Mouse (Mus musculus) heart, embryonic 14.5 days (tissue): ENCODE results near the gene Atp5k. TPM values are rescaled to one million over a fixed set of nuclear protein-coding genes. Genes with fewer than 3 reads are reported as not detected.

ENCODE experiments used
- ATAC-seq: fragments of 200-750 bp; cut with Nextera tagmentation; 2 replicates; pipeline ENCODE4 v1.8.0; 2017; ENCODE audit warnings: low read depth, moderate TSS enrichment; ENCODE audit not compliant: insufficient number of reproducible peaks, insufficient read depth, low FRiP score
- H3K27ac ChIP-seq, 2 experiments: fragments of 200-500 bp in 1 of 2; fragments of 300-500 bp in 1 of 2; sonication (generic) in 1 of 2; replicated peaks in 1 of 2; 2 replicates each; pipeline ENCODE4 v1.5.1; 2012 to 2014; ENCODE audit warnings: low read depth in 2 of 2, low read length in 2 of 2, control low read depth in 1 of 2, mild to moderate bottlenecking in 1 of 2, mixed read lengths in 1 of 2; ENCODE audit not compliant: control insufficient read depth in 1 of 2, insufficient read depth in 1 of 2
- H3K27me3 ChIP-seq: fragments of 300-500 bp; sonication (generic); 2 replicates; pipeline ENCODE4 v1.6.1; 2014; ENCODE audit warnings: mild to moderate bottlenecking, low read length, control low read depth; ENCODE audit not compliant: control insufficient read depth, insufficient read depth
- H3K36me3 ChIP-seq: fragments of 300-500 bp; sonication (generic); 2 replicates; pipeline ENCODE4 v1.6.1; 2014; ENCODE audit warnings: mild to moderate bottlenecking, control low read depth, low read length, mixed read lengths; ENCODE audit not compliant: control insufficient read depth, insufficient read depth
- H3K4me1 ChIP-seq, 2 experiments: fragments of 200-500 bp in 1 of 2; fragments of 300-500 bp in 1 of 2; sonication (generic) in 1 of 2; 2 replicates each; pipeline ENCODE4 v1.6.1; 2012 to 2014; ENCODE audit warnings: low read length in 2 of 2, control low read depth in 1 of 2, mixed read lengths in 1 of 2; ENCODE audit not compliant: control insufficient read depth in 2 of 2, insufficient read depth in 2 of 2
- H3K4me2 ChIP-seq: fragments of 300-500 bp; sonication (generic); 2 replicates; pipeline ENCODE4 v1.6.1; 2014; ENCODE audit warnings: mild to moderate bottlenecking, low read length
- H3K4me3 ChIP-seq, 2 experiments: fragments of 200-500 bp in 1 of 2; fragments of 300-500 bp in 1 of 2; sonication (generic) in 1 of 2; 2 replicates each; pipeline ENCODE4 v1.5.1; 2012 to 2014; ENCODE audit warnings: low read length in 2 of 2, mild to moderate bottlenecking in 2 of 2, control low read depth in 1 of 2, low read depth in 1 of 2, moderate library complexity in 1 of 2; ENCODE audit not compliant: control insufficient read depth in 1 of 2, insufficient read depth in 1 of 2
- H3K9ac ChIP-seq: fragments of 300-500 bp; sonication (generic); 2 replicates; pipeline ENCODE4 v1.6.1; 2014; ENCODE audit warnings: mild to moderate bottlenecking, low read length
- H3K9me3 ChIP-seq: fragments of 300-500 bp; sonication (generic); 2 replicates; pipeline ENCODE4 v1.6.1; 2016; ENCODE audit warnings: low read length, control low read depth; ENCODE audit not compliant: control insufficient read depth
- WGBS: fragments of 180-500 bp; shearing (Covaris S2); extraction: QIAGEN DNeasy Blood & Tissue Kit; methylation state at CpG from one replicate; pipeline ENCODE4 v1.1.7; 2014; 5-methylcytosine and 5-hydroxymethylcytosine counted together
- polyA plus RNA-seq: library from polyadenylated mRNA; unstranded; fragments of >200 nt; fragmentation: Nextera tagmentation; extraction: Ambion mirVana; gene quantifications from 2 replicates; pipeline ENCODE4 v1.2.1, GENCODE M21; 2014

The Atp5k gene
- polyA plus RNA-seq, 1 experiment from 2014 or later, result 1,026 TPM

- peak overlapping the region; percentile 98 for H3K9ac ChIP-seq
- peaks cover 16 to 50% of the 10 kb centered on the region in 2 experiments for H3K4me1 ChIP-seq
- no peaks in the 10 kb centered on the region for H3K36me3 ChIP-seq
- peak overlapping the region; percentile 63 to 97 for H3K4me3 ChIP-seq
- WGBS, result 33% methylated on average over 4 of the region's 4 CpGs
- H3K27me3 ChIP-seq, result no peaks in the 10 kb centered on the region
- no peaks in the 10 kb centered on the region for H3K9me3 ChIP-seq
- peak overlapping the region; percentile 97 for H3K4me2 ChIP-seq
- ATAC-seq, result no peak
- H3K27ac ChIP-seq, result peak overlapping the region; percentile 23 to 82; a peak in 3 of 4 replicates
These were observed 28.2 kb upstream of the Atp5k start for GRCm38 (mm10) chr5:108462446-108462845.

- peak; percentile 96 for ATAC-seq
- Histone ChIP-seq H3K4me3 (peak within 1 kb of the TSS; percentile 63 to 97), H3K27ac (peak within 1 kb of the TSS; percentile 23 to 82), H3K9ac (peak within 1 kb of the TSS; percentile 98), H3K9me3 (no peaks in the 10 kb centered on the region), H3K27me3 (no peaks in the 10 kb centered on the region), H3K4me2 (peak within 1 kb of the TSS; percentile 97), H3K4me1 (peaks cover 16 to 39% of the 10 kb centered on the region in 2 experiments), H3K36me3 (no peaks in the 10 kb centered on the region)
- under 1% methylated on average over 52 of the region's 62 CpGs for WGBS
These were observed 27.1 kb upstream of the Atp5k start, which contains the start of gene Pcgf3 for GRCm38 (mm10) chr5:108461082-108462065. Gene Pcgf3 (plus strand): TSS chr5:108461232.

GRCm38 (mm10) chr5:108460461-108460860, 26.2 kb upstream of the Atp5k start:
- no peak for ATAC-seq
- H3K9ac ChIP-seq, result peak overlapping the region; percentile 98
- no peaks in the 10 kb centered on the region for H3K9me3 ChIP-seq
- H3K27ac ChIP-seq, result no peak overlapping the region
- H3K4me3 ChIP-seq, result peak overlapping the region; percentile 63 to 97
- WGBS, result 41% methylated on average over 6 of the region's 6 CpGs
- H3K4me2 ChIP-seq, result peak overlapping the region; percentile 97
- H3K36me3 ChIP-seq, result no peaks in the 10 kb centered on the region
- peaks cover 11 to 30% of the 10 kb centered on the region in 2 experiments for H3K4me1 ChIP-seq
- no peaks in the 10 kb centered on the region for H3K27me3 ChIP-seq

GRCm38 (mm10) chr5:108458706-108459105, 24.5 kb upstream of the Atp5k start:
- Histone ChIP-seq H3K4me2 (no peak overlapping the region), H3K27me3 (no peaks in the 10 kb centered on the region), H3K9ac (no peak overlapping the region), H3K36me3 (no peaks in the 10 kb centered on the region), H3K9me3 (no peaks in the 10 kb centered on the region), H3K27ac (no peak overlapping the region), H3K4me3 (no peak overlapping the region), H3K4me1 (peaks cover 11 to 15% of the 10 kb centered on the region in 2 experiments)
- no peak for ATAC-seq
- WGBS, result 78% methylated on average over 2 of the region's 2 CpGs

- no peak for ATAC-seq
- peaks cover 6 to 8% of the 10 kb centered on the region in 2 experiments for H3K4me1 ChIP-seq
- H3K4me2 ChIP-seq, result no peak overlapping the region
- H3K4me3 ChIP-seq, result no peak overlapping the region
- no peak overlapping the region for H3K9ac ChIP-seq
- H3K9me3 ChIP-seq, result no peaks in the 10 kb centered on the region
- 58% methylated on average over 3 of the region's 3 CpGs for WGBS
- no peaks in the 10 kb centered on the region for H3K27me3 ChIP-seq
- no peaks in the 10 kb centered on the region for H3K36me3 ChIP-seq
- H3K27ac ChIP-seq, result no peak overlapping the region
These were observed 19.8 kb upstream of the Atp5k start for GRCm38 (mm10) chr5:108454094-108454493.

- Histone ChIP-seq H3K4me3 (no peak overlapping the region), H3K27ac (no peak overlapping the region), H3K4me2 (no peak overlapping the region), H3K4me1 (peaks cover 11 to 15% of the 10 kb centered on the region in 2 experiments), H3K27me3 (no peaks in the 10 kb centered on the region), H3K9me3 (no peaks in the 10 kb centered on the region), H3K9ac (no peak overlapping the region), H3K36me3 (no peaks in the 10 kb centered on the region)
- no peak for ATAC-seq
- WGBS, result 83% methylated on average over 1 of the region's 1 CpGs
These were observed 18.2 kb upstream of the Atp5k start for GRCm38 (mm10) chr5:108452422-108452821.

GRCm38 (mm10) chr5:108451611-108452010, 17.4 kb upstream of the Atp5k start:
- ATAC-seq, result no peak
- Histone ChIP-seq H3K27me3 (no peaks in the 10 kb centered on the region), H3K9me3 (no peaks in the 10 kb centered on the region), H3K27ac (no peak overlapping the region), H3K36me3 (no peaks in the 10 kb centered on the region), H3K4me2 (no peak overlapping the region), H3K4me3 (no peak overlapping the region), H3K4me1 (peaks cover 11 to 15% of the 10 kb centered on the region in 2 experiments), H3K9ac (no peak overlapping the region)
- 61% methylated on average over 1 of the region's 1 CpGs for WGBS
